Mouse (Mus musculus) Patski (cell line): Measurements from ENCODE around the gene Tpcn1. TPM values are rescaled to one million over a fixed set of nuclear protein-coding genes. Genes with fewer than 3 reads are reported as not detected.

ENCODE experiments used
- ATAC-seq: fragments of 100-300 bp; one replicate; pipeline ENCODE4 v1.8.0; 2021
- CTCF ChIA-PET: fragments of 350-600 bp; sonication (Branson Sonifier 250); formaldehyde crosslinking; loops from one replicate; lab custom pipeline; 2022; ENCODE audit warnings: inconsistent platforms; lab: Charles Lee
- POLR2A ChIA-PET: fragments of 350-600 bp; sonication (Branson Sonifier 250); formaldehyde crosslinking; loops from one replicate; lab custom pipeline; 2022; ENCODE audit warnings: antibody characterized with exemption, inconsistent platforms; lab: Charles Lee
- DNase-seq: peaks from one replicate; pipeline ENCODE4 v3.0.0-alpha.2; 2011; ENCODE audit warnings: low read depth, low spot score
- H3K27me3 ChIP-seq: fragments of 371-371 bp; one replicate; pipeline ENCODE4 v1.5.1; 2021
- CTCF ChIP-seq: fragments of 100-300 bp; IDR thresholded peaks from one replicate; pipeline ENCODE4 v1.5.1; 2021
- in situ Hi-C: fragments of 300-500 bp; cut with MboI; formaldehyde crosslinking; loops from 3 replicates; pipeline ENCODE4 v1.11.1; 2018; ENCODE audit warnings: low pct_unique_long_range_greater_than_20kb, mixed read lengths
- polyA plus RNA-seq: library from polyadenylated mRNA; unstranded; gene quantifications from one replicate; pipeline ENCODE4 v1.2.3, GENCODE M21; 2021

The Tpcn1 gene
- polyA plus RNA-seq, 1 experiment from 2014 or later: 125 TPM

DNA sequence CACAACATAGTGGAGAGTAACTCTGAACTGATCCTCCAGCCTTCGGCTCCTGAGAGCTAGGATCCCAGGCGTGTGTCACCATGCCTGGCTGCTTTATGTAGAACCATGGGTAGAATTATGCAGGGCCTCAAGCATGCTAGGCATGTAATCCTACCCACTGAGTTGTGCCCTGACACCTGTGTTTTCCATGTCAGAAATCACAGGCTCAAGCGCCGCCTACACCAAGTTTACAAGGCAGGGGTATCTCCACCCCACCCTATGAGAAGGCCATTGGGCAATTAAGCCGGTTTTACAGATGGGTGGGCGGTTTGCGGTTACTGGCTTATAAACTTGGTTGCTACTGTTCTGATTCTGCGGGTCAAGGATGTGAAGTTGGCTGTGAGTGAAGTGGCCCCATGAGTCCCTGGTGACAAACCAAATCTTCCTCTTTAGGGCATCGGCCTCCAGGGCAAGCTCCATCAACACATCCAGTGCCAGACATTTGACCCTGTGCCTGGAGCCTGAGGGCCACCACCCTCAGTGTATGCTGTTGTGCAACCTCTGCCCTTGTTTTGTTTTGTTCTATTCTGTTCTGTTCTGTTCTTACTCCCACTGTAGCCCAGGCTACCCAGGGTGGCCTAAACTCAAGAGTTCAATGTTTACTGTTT lies 74.3 kb downstream of the Tpcn1 start:
- in situ Hi-C loops: loop anchor here (25.0 kb wide), 1 partner anchor 673 kb away; the partner anchor contains the start of gene Ptpn11
- ATAC-seq: peak; percentile 41
- no peak for DNase-seq
- ChIA-PET CTCF (interaction anchor here (0.8 to 1.6 kb wide), 5 partner anchors 19 to 91 kb away, joined by 3 to 7 read pairs (median 3); no protein-coding TSS in a partner anchor), POLR2A (interaction anchor here (0.6 to 0.8 kb wide), 2 partner anchors 49 to 67 kb away, joined by 3 read pairs; no protein-coding TSS in a partner anchor)
- TF ChIP-seq CTCF: no peak
- no peaks in the 10 kb centered on the region for H3K27me3 ChIP-seq

DNA sequence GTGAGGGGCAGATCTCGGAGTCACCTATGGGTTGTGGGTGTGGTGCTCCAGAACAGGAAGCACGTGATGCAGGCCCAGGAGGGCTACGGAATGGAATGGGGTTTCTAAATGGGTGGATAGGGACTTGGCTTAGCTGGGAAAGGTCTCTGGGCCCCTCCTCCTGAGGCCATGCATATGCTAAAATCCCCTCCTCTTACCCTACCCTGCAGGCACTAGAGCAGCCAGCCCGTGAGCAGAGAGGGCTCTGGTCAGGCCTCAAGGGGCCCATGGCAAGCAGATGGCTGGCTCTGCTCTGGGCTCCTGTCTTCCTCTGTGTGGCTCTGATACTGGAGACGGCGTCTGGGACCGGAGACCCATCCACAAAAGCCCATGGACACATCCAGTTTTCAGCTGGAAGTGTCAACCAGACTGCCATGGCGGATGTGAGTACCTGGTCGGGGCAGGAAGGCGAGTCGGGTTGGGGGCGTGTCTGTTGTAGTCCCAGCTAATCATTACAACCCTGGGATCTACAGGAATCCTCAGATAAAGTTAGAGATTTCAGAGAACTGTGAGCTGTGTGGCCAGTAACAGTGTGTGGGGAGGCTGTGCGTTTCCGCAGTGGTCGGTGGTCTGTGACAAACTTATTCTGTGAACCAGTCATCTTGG lies 75.4 kb downstream of the Tpcn1 start:
- no peak for DNase-seq
- in situ Hi-C loops: loop anchor here (25.0 kb wide), 1 partner anchor 674 kb away; the partner anchor contains the start of gene Ptpn11
- TF ChIP-seq CTCF: no peak
- ChIA-PET POLR2A (interaction anchor here (0.6 kb wide), 2 partner anchors 12 to 1775 kb away, joined by 3 read pairs; no protein-coding TSS in a partner anchor), CTCF (interaction anchor here (1.2 to 3.6 kb wide), 3 partner anchors 77 to 92 kb away, joined by 5 to 16 read pairs (median 7); no protein-coding TSS in a partner anchor)
- ATAC-seq: no peak
- no peaks in the 10 kb centered on the region for H3K27me3 ChIP-seq

DNA sequence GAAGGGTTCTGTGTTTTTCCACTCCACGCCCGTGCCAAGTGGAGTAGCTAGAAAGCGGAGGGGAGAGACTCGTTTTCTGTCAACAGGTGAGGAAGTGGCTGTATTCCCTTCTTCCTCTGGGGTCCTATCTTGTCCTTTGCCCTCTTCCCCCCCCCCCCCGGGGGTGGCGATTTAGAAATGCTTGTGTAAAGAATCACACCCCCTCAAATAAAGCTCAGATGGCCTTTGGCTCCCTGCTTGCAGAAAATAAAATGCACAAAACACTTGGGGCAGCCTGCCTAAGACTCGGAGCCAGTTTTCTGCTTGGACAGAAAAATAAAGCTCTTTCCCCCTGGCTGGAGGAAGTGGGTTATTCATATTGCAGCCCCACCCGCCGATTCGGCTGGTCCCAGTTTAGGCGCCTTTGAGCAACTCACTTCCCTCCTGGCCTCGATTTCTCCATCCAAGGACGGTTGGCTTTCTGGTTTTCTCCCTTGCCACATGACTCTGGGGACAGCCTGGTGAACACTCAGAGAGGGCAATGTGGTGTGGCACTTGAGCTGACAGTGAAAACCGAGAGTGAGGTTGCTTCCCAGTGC lies 76.7 kb downstream of the Tpcn1 start:
- DNase-seq (no peak), ATAC-seq (no peak)
- in situ Hi-C loops: loop anchor here (25.0 kb wide), 1 partner anchor 676 kb away; the partner anchor contains the start of gene Ptpn11
- CTCF ChIA-PET: interaction anchor here (0.8 to 3.6 kb wide), 4 partner anchors 11 to 94 kb away, joined by 3 to 22 read pairs (median 10); no protein-coding TSS in a partner anchor
- POLR2A ChIA-PET: interaction anchor here (0.6 to 1.5 kb wide), 7 partner anchors 8 to 98 kb away, joined by 3 to 9 read pairs (median 3); partner anchors contain the start of gene Plbd2
- no peak for TF ChIP-seq CTCF
- no peaks in the 10 kb centered on the region for H3K27me3 ChIP-seq

DNA sequence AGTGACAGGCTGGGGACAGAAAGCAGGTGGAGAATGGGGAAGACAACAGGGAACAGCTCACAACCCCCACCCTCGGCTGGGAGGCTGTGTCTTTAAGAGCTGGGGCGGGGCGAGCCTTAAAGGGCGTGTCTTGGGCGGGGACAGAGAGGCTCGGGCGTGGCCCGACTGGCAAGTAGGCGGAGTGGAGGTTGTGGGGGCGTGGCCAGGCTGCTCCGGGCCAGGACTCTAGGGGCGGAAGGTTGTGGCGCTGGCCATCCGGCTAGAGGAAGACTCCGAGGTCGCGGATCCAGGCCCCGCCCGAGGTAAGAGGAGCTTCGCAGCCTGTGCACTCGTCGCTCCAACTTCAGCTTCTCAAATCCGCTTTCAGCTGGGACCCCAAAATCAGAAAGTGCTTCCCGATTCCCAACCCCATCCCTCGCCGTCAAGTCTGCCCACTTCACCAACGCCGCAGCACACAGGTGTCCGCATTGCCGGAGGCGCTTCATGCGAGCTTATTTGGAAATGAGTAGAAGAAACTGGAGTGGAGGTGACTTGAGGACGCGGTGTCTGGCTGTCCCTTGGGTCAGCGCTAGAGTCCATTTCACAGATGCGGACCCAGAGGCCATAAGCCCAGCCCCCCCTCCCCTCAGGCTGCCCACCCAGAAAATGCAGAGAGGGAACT lies 77.4 kb downstream of the Tpcn1 start, which contains the start of gene Slc8b1:
Gene Slc8b1, plus strand, starts transcription at position 187 of the 661 bp plus-strand sequence.
- peak; percentile 79 for ATAC-seq
- no peak for DNase-seq
- H3K27me3 ChIP-seq: no peaks in the 10 kb centered on the region
- no peak for TF ChIP-seq CTCF
- in situ Hi-C loops: loop anchor here (25.0 kb wide), 1 partner anchor 676 kb away; the partner anchor contains the start of gene Ptpn11
- ChIA-PET POLR2A (interaction anchor here (0.6 to 1.5 kb wide), 7 partner anchors 8 to 100 kb away, joined by 3 to 9 read pairs (median 3); partner anchors contain the start of gene Plbd2), CTCF (interaction anchor here (0.8 to 3.6 kb wide), 5 partner anchors 12 to 94 kb away, joined by 3 to 22 read pairs (median 4); no protein-coding TSS in a partner anchor)

DNA sequence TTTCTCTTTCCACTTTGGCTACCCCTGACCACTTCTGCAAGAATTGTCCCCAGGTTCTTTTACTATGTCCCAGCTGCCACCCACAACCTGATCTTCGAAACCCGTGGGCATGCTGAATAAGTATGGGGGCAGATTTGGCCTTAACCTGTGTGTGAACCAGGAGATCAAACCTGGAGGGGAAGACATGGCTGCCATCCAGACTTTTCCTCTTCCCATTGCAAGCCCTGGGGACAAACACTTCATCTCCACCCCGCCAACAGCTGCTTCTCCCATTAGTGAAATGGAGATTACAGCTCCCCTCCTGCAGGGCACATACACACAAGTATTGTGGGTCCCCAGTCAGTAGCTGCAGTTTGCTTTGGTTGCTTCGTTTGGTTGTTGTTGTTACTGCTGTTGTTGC lies 81.2 kb downstream of the Tpcn1 start:
- no peaks in the 10 kb centered on the region for H3K27me3 ChIP-seq
- no peak for TF ChIP-seq CTCF
- in situ Hi-C loops: loop anchor here (25.0 kb wide), 1 partner anchor 680 kb away; the partner anchor contains the start of gene Ptpn11
- CTCF ChIA-PET: interaction anchor here (4.6 kb wide), 1 partner anchor 98 kb away, joined by 21 read pairs; no protein-coding TSS in a partner anchor
- ATAC-seq (no peak), DNase-seq (no peak)
- POLR2A ChIA-PET: no interaction called here

DNA sequence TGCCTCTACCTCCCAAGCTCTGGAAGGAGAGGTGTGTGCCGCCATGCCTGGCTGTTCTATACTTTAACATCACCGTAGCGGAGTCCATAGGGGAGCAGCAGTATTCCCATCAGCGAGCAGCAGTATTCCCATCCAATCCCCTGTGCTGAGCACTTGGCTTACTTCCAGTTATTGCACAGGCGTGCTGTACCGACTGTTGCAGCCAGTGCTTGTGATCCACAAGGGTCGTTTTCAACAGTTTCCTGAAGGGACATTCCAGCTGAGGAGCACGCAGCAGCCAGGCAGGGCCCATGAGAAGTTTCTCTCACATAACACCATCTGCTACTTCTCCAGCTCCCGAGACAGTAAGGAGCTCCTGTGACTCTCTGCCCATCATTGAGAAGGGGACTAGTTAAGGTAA lies 82.0 kb downstream of the Tpcn1 start:
- POLR2A ChIA-PET: no interaction called here
- H3K27me3 ChIP-seq: no peaks in the 10 kb centered on the region
- no peak for ATAC-seq
- DNase-seq: no peak
- in situ Hi-C loops: loop anchor here (25.0 kb wide), 1 partner anchor 681 kb away; the partner anchor contains the start of gene Ptpn11
- TF ChIP-seq CTCF: no peak
- CTCF ChIA-PET: interaction anchor here (1.1 to 4.6 kb wide), 2 partner anchors 27 to 99 kb away, joined by 3 to 21 read pairs; no protein-coding TSS in a partner anchor

DNA sequence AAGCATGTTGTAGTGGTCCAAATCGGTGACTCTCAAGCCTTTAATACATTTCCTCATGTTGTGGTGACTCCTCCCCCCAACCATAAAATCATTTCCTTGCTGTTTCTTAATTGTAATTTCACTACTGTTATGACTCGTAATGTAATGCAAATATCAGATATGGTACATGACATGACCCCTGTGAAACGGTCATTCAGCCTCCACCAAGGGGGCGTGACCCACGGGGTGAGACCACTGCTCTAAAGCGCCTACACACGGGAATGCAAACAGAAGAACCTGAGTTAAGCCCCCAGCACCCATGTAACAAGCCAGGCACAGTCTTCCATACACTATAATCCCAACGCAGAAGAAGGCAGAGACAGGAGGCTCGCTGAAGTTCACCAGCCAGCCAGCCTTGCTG lies 82.7 kb downstream of the Tpcn1 start:
- DNase-seq: no peak
- in situ Hi-C loops: loop anchor here (25.0 kb wide), 1 partner anchor 682 kb away; the partner anchor contains the start of gene Ptpn11
- ChIA-PET CTCF (interaction anchor here (0.6 to 4.6 kb wide), 3 partner anchors 27 to 99 kb away, joined by 3 to 21 read pairs (median 3); no protein-coding TSS in a partner anchor), POLR2A (no interaction called here)
- no peak for ATAC-seq
- H3K27me3 ChIP-seq: no peaks in the 10 kb centered on the region
- TF ChIP-seq CTCF: no peak

DNA sequence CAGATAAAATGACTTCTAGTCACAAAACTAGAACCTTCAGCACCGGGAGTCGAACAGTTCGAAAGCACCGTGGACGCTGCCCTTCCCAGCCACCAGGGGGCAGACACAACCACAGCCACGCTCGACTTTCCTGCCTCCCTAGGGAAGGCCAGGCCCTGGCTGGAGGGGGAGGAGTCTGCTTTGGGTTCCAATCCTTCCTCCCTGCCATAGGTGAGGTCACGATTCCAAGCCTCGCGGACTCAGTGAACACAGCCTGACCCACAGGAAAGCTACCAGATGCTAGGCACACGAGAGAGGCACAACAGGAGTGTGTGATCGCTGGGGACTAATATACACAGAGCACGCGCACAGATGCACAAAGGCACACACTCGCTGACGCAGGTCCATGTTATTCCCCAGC lies 83.1 kb downstream of the Tpcn1 start:
- H3K27me3 ChIP-seq: no peaks in the 10 kb centered on the region
- no peak for TF ChIP-seq CTCF
- ATAC-seq (peak; percentile 68), DNase-seq (no peak)
- in situ Hi-C loops: loop anchor here (25.0 kb wide), 1 partner anchor 682 kb away; the partner anchor contains the start of gene Ptpn11
- POLR2A ChIA-PET: no interaction called here
- CTCF ChIA-PET: interaction anchor here (0.6 to 4.6 kb wide), 3 partner anchors 28 to 100 kb away, joined by 3 to 21 read pairs (median 3); no protein-coding TSS in a partner anchor
